Mouse (Mus musculus): ENCODE measurements at regions not wholly inside any gene's neighbourhood (a gene's known extent, or its start where the extent isn't known, plus 50 kb on each side); places are given as distances from the start of the nearest gene placed in this dataset.

DNA sequence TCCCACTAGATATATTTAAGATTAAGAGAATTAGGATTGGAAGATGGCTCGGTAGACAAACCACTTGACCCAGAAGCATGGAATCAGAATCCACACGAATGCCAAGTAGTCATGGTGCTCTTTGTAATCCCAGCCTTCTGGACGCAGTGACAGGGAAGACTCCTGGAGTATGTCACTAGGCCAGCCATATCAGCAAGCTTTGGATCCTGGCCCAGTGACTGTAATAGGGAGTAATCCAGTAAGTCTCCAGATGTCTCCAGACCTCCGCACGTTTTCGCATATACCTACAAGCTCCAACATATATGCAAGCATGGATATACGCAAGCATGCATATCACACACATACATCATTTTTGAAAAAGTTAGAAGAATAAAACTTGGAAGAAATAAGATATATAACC is 73.9 kb upstream of the H2afz start:
- no peak for DNase-seq (ENCODE audit: low spot score in 2 of 2)

GRCm38 (mm10) chr3:137795754-137796315 is 68.5 kb upstream of the H2afz start:
- DNase-seq (ENCODE audit: low spot score in 2 of 2): no peak

DNA sequence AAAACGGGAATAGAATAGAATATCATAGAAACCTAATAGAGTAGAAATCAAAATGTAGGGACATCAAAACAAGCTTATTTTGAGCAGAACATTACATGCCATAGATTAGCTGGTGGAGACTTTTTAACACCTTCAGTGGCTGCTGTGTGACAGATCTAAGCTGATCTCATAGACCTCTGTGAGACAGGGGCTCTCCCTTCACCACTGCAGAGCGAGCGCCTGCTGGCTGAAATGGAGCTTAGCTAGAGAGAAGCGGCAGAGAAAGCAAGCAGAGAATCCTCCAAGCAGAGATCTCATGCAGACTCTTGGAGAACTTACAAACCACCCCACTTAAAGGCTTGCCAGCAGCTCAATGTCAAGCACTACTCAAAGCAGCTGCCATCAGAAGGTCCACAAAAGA is 65.5 kb upstream of the H2afz start:
- DNase-seq (ENCODE audit: low spot score in 2 of 2): no peak

GRCm38 (mm10) chr3:137801402-137802020 is 62.8 kb upstream of the H2afz start:
- no peak for DNase-seq (ENCODE audit: low spot score in 2 of 2)

GRCm38 (mm10) chr3:137807423-137807822 is 56.9 kb upstream of the H2afz start:
- no peak for DNase-seq (ENCODE audit: low spot score in 2 of 2)

DNA sequence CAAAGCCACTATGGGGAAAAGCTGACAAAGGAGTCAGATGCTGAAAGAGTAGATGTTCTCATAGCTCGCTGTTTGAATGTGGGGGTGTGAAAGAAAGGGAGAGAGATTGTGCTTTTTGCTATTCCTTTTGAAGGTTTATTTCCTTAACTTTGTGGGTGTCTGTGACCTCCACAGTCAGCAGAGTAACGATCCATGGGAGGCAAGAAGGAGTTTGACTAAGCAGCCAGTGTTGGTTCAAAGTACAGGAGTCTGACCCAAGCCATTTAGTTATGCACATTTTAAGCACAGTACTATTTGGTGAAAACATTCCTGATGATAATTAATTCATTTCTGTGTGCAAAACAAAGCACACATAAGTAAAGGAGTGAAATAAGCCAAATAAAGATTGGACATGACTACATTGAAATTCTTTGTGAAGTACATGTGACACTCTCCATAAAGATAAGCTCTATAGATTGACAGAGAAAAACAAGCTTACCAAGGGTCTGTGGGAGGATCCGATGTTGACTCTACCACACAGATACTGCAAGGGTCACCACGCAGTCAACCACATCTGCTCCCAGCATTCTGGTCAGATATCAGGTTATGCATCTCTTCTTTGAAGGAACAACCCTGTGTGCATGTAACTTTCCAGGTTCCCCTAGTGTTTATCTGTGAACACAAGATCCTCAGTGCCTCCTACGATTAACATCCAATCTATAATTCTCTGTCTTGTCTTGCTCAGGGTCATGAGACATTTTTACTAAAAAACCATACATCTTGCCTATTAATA is 56.2 kb upstream of the H2afz start:
- DNase-seq (ENCODE audit: low spot score in 2 of 2): no peak

- DNase-seq (ENCODE audit: low spot score in 2 of 2): no peak
Observed at GRCm38 (mm10) chr3:137810123-137810522, 54.2 kb upstream of the H2afz start.

All from frontal cortex, postnatal 36 days (tissue).